Mouse (Mus musculus) heart, postnatal 0 days (tissue): ENCODE measurements around the gene Zfyve9.

Experiments used
- CTCF ChIP-seq: IDR thresholded peaks from 2 replicates; pipeline ENCODE4 v1.5.1; 2016; ENCODE audit warnings: antibody characterized with exemption, control low read depth, low read depth
- EP300 ChIP-seq: IDR thresholded peaks from 2 replicates; pipeline ENCODE4 v1.6.1; 2016; ENCODE audit warnings: antibody characterized with exemption, low read depth

GRCm38 (mm10) chr4:108780864-108781205, 237 bp upstream of the Zfyve9 start:
- TF ChIP-seq CTCF (no peak), EP300 (no peak)
